Mouse (Mus musculus) cerebellum, adult (tissue): Measurements from ENCODE around the gene Spop.
A peak's percentile ranks its signal among the peaks of the same experiment; 100 is the strongest.

Experiments
- ATAC-seq: cut with Nextera tagmentation; 2 replicates; pipeline ENCODE4 v1.9.2; 2017; ENCODE audit warnings: mild to moderate bottlenecking, moderate library complexity, mixed read lengths; ENCODE audit not compliant: insufficient number of reproducible peaks, low FRiP score, low TSS enrichment

Gene Spop

DNA sequence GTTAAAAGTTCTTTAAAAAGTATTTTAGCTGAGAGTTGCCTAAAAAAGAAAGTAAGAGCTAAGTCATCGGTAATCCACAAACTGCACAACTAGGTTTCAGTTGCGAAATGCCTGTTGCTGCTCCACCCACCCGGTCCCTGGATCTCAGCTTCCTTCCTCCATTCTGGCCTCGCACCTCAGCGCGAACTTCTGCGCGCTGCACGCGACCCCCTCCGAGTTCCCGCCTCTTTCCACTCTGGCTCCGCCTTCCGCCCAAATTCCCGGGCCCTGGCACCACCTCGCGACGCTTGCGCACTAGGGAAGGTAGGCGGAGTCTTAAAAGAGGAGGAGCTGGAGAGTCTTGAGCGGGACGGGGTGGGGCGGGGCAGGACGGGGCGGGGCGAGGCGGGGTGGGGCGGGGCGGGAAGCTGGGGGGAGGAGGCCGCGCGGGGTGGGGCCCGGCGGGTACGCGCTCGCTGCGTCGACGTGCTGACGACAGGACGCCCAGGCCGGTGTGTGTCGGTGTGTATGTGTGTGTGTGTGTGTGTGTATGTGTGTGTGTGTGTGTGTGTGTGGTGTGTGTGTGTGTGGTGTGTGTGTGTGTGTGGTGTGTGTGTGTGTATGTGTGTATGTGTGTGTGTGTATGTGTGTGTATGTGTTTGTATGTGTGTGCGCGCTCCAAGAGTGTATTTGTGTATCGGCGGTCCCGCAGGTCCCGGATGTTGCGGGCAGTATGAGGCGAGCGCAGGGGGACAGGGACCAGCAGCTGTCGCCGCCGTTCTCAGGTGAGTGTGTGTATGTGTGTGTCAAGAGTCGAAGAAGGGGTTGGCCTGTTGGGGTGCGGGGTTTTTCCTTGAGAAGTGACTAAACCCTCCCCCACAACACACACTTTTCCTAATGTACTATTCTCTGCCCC, at the start of gene Spop:
TSS of gene Spop (plus strand) at position 440 of the 895 bp plus-strand sequence.
- ATAC-seq, result peak; percentile 56; the same call in 1 of the 2 replicates

- ATAC-seq, result no peak
Observed at GRCm38 (mm10) chr11:95364388-95364787, 49.5 kb upstream of the Spop start.

GRCm38 (mm10) chr11:95365596-95365995, 48.3 kb upstream of the Spop start:
- no peak for ATAC-seq

DNA sequence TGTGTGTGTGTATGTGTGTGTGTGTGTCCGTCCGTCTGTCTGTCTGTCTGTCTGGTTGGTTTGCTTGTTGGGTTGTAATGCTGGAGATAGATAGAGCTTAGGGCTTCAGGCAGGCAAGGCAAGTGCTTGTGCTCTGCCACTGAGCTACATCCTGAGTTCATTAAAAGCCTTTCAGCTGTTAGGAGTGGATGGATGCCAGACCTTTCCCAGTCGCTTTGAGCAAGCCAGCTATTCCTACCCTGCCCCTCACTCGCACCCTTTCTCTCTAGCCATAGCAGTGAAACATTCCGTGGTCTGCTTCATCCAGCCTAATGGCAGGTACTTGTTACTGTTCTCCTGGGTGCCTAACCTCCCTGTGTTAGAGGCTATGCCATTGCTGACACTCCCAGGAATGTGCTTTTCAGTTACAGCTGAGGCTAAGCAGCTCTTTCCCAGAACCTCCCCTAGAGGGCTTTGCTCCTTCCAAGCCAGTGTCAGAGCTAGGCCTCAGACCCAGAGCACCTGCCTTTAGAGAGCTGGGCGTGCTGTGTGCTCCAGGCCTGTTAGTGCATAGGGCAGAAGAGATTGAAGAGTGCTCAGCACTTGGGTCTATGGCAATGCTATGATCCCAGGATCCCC, 47.5 kb upstream of the Spop start:
- ATAC-seq, result no peak

GRCm38 (mm10) chr11:95367011-95367735, 46.7 kb upstream of the Spop start:
- no peak for ATAC-seq

- no peak for ATAC-seq
Observed at GRCm38 (mm10) chr11:95368231-95368823, 45.6 kb upstream of the Spop start.

GRCm38 (mm10) chr11:95368871-95369270, 45.0 kb upstream of the Spop start:
- ATAC-seq, result no peak

GRCm38 (mm10) chr11:95369964-95370890, 43.7 kb upstream of the Spop start:
- ATAC-seq, result no peak

GRCm38 (mm10) chr11:95371182-95371581, 42.7 kb upstream of the Spop start:
- no peak for ATAC-seq

GRCm38 (mm10) chr11:95378926-95379325, 35.0 kb upstream of the Spop start:
- ATAC-seq, result no peak

GRCm38 (mm10) chr11:95379552-95379951, 34.3 kb upstream of the Spop start:
- no peak for ATAC-seq

DNA sequence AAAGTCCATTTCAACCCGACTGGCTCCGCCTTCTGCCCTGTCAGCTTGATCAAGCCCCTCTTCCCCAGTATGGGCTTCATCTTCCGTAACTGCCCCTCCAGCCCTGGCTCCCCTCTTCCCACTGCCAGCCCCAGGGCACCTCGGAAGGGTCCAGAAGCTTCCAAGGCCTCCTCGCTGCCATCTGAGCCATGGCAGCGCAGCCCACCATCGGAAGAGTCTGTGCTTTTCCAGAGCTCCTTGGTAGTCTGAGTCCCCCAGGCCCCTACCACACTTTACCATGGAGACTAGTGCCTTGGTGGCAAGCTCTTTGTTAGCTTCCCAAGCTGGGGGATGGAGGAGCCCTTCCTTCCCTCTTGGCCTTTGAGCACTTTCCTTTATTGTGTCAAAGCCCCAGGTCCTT, 33.2 kb upstream of the Spop start:
- ATAC-seq, result no peak

GRCm38 (mm10) chr11:95381146-95381545, 32.7 kb upstream of the Spop start:
- no peak for ATAC-seq

DNA sequence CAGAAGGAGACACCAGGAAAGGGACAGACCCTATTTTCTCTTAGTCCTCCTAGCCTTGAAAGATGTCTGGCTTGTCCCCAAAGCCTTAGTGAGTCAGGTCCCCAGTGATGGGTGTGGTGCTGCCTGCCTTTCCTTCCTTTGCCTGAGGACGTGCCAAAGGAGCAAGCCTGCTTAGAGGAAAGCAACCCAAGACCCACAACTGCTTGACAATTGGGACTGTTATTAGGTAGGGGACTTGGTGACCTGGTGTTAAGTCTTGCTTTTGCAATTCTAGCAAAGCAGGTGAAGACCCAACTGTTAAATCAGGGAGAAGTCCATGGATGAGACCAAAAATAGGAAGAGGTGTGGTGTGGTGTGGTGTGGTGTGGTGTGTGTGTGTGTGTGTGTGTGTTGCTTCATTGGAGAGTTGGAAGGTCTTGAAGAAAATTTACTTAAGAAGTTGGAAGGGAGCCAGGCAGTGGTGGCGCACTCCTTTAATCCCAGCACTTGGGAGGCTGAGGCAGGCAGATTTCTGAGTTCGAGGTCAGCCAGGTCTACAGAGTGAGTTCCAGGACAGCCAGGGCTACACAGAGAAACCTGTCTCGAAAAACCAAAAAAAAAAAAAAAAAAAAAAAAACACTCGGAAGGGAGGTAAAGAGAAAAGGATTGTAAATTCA, 30.4 kb upstream of the Spop start:
- no peak for ATAC-seq

GRCm38 (mm10) chr11:95384004-95384318, 29.9 kb upstream of the Spop start:
- ATAC-seq, result no peak

- peak; percentile 92 for ATAC-seq
Observed at GRCm38 (mm10) chr11:95384319-95384972, 29.4 kb upstream of the Spop start, which contains the start of gene Slc35b1. Gene Slc35b1 (plus strand): TSS chr11:95384692.

GRCm38 (mm10) chr11:95384973-95385320, 28.9 kb upstream of the Spop start:
- ATAC-seq, result no peak

- no peak for ATAC-seq
Observed at GRCm38 (mm10) chr11:95387354-95387753, 26.5 kb upstream of the Spop start.

DNA sequence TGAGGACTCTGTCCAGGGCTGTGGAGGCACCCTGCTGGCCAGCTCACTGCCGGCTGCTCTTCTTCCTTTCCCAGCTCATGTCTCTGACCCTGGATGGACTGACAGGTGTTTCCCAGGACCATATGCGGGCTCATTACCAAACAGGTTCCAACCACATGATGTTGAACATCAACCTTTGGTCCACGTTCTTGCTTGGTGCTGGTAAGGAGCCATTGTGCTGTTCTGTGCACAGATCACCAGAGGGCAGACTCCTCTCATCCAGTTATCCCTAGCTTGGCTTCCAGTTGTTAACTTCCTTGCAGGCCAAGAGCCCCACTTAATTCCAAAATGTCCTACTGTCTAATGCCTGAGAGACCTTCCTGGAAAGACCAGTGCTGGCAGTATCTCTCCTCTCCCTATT, 24.9 kb upstream of the Spop start:
- ATAC-seq, result no peak
